ENCODE assay signal across 14 mouse cellular contexts in genomic region chr2:173155907-173156306, GRCm38 (mm10). TPM values are rescaled to one million over a fixed set of nuclear protein-coding genes. Genes with fewer than 3 reads are reported as not detected.
"Had no signal": no experiment of that assay in that cellular context is flagged by ENCODE, and none has a peak within 500 bp of the region (broad histone marks: within the 10 kb centered on the region; RNA-seq: fewer than 3 reads in every experiment).

No protein-coding gene starts in this region.

- H3K4me2 ChIP-seq: liver, embryonic 13.5 days; lung, embryonic 14.5 days; midbrain, embryonic 13.5 days had no signal

- DNase-seq: layer of hippocampus, postnatal 36 days; liver, embryonic 13.5 days; lung, embryonic 14.5 days; thymus, adult 2 months; thymus, postnatal 14 days; thymus, postnatal 4 days had no signal

- H3K4me3 ChIP-seq: left cerebral cortex, adult 2 months; liver, embryonic 13.5 days; midbrain, embryonic 13.5 days had no signal

- H3K27me3 ChIP-seq: midbrain, embryonic 13.5 days had no signal

- H3K4me1 ChIP-seq: midbrain, embryonic 13.5 days had no signal

- H3K9me3 ChIP-seq: liver, embryonic 13.5 days; midbrain, embryonic 13.5 days had no signal

- H3K9ac ChIP-seq: liver, embryonic 13.5 days; lung, embryonic 14.5 days; midbrain, embryonic 13.5 days had no signal

- H3K27ac ChIP-seq: left cerebral cortex, adult 2 months; liver, embryonic 13.5 days; macrophage; midbrain, embryonic 13.5 days; stomach, postnatal 0 days had no signal

- H3K36me3 ChIP-seq: liver, embryonic 13.5 days; midbrain, embryonic 13.5 days had no signal

- ATAC-seq: lung, postnatal 0 days; midbrain, embryonic 13.5 days; midbrain, embryonic 16.5 days had no signal

RNA-seq across cellular contexts. Expression of gene Pck1, which starts 3.1 kb away (rescaled TPM):
- polyA plus RNA-seq: lung, embryonic 14.5 days; macrophage; midbrain, embryonic 13.5 days; midbrain, embryonic 16.5 days; neural tube, embryonic 11.5 days had no signal

RNA-seq across cellular contexts. Expression of gene Ctcfl, which starts 36.6 kb away (rescaled TPM):
- polyA plus RNA-seq: limb, embryonic 14.5 days; lung, postnatal 0 days; macrophage; neural tube, embryonic 11.5 days; stomach, postnatal 0 days had no signal
